Mouse (Mus musculus) hindbrain, embryonic 10.5 days (tissue): ENCODE results near the gene Wdr5b. TPM values are rescaled to one million over a fixed set of nuclear protein-coding genes. Genes with fewer than 3 reads are reported as not detected.
"Not testable (repeated sequence)": the region's sequence is repeated elsewhere in the genome, so short reads cannot be mapped to it uniquely, and the experiment has no call there.

Experiments
- DNase-seq: peaks from one replicate; pipeline ENCODE4 v3.0.0-alpha.2; 2017; ENCODE audit warnings: low spot score
- H3K27ac ChIP-seq: fragments of 300-500 bp; sonication (generic); 2 replicates; pipeline ENCODE4 v1.5.1; 2016; ENCODE audit warnings: mild to moderate bottlenecking, moderate library complexity
- H3K27me3 ChIP-seq: fragments of 300-500 bp; sonication (generic); 2 replicates; pipeline ENCODE4 v1.6.1; 2016; ENCODE audit warnings: mild to moderate bottlenecking; ENCODE audit not compliant: poor library complexity, insufficient read depth, severe bottlenecking
- H3K36me3 ChIP-seq: fragments of 300-500 bp; sonication (generic); 2 replicates; pipeline ENCODE4 v1.6.1; 2016; ENCODE audit warnings: mild to moderate bottlenecking, moderate library complexity
- H3K4me1 ChIP-seq: fragments of 300-500 bp; sonication (generic); replicated peaks from 2 replicates; pipeline ENCODE4 v1.6.1; 2016; ENCODE audit warnings: mild to moderate bottlenecking
- H3K4me3 ChIP-seq: fragments of 300-500 bp; sonication (generic); 2 replicates; pipeline ENCODE4 v1.5.1; 2016; ENCODE audit warnings: mild to moderate bottlenecking, moderate library complexity
- H3K9me3 ChIP-seq: fragments of 300-500 bp; sonication (generic); 2 replicates; pipeline ENCODE4 v1.6.1; 2016; ENCODE audit warnings: mild to moderate bottlenecking, moderate library complexity
- WGBS: fragments of 180-500 bp; shearing (Covaris S2); methylation state at CpG from one replicate; pipeline ENCODE4 v1.1.7; 2016; 5-methylcytosine and 5-hydroxymethylcytosine counted together
- polyA plus RNA-seq: library from polyadenylated mRNA; unstranded; fragments of >200 nt; fragmentation: Nextera tagmentation; extraction: Ambion mirVana; gene quantifications from 2 replicates; pipeline ENCODE4 v1.2.1, GENCODE M21; 2016

The Wdr5b gene
- 7.6 and 10.2 TPM in 2 replicates for polyA plus RNA-seq

GRCm38 (mm10) chr16:36040640-36041624 is at the start of gene Wdr5b:
TSS of gene Wdr5b (plus strand) at chr16:36041190.
- peaks cover 43% of the 10 kb centered on the region for H3K36me3 ChIP-seq
- no peaks in the 10 kb centered on the region for H3K27me3 ChIP-seq
- peak; percentile 90 for DNase-seq
- H3K27ac ChIP-seq: peak within 1 kb of the TSS; percentile 89
- peaks cover 21% of the 10 kb centered on the region for H3K4me1 ChIP-seq
- H3K9me3 ChIP-seq: no peaks in the 10 kb centered on the region
- 3% methylated on average over 39 of the region's 39 CpGs for WGBS
- H3K4me3 ChIP-seq: peak within 1 kb of the TSS; percentile 75

- no peaks in the 10 kb centered on the region for H3K9me3 ChIP-seq
Measured at GRCm38 (mm10) chr16:35992391-35992790, 48.6 kb upstream of the Wdr5b start.

GRCm38 (mm10) chr16:35993316-35993715 is 47.7 kb upstream of the Wdr5b start:
- Histone ChIP-seq H3K9me3 (no peaks in the 10 kb centered on the region), H3K4me3 (no peak overlapping the region), H3K27me3 (no peaks in the 10 kb centered on the region), H3K27ac (no peak overlapping the region), H3K36me3 (peaks cover 7% of the 10 kb centered on the region), H3K4me1 (no peaks in the 10 kb centered on the region)
- no peak for DNase-seq
- WGBS: 96% methylated on average over 3 of the region's 3 CpGs

More at GRCm38 (mm10) chr16:35992391-35992790, 48.6 kb upstream of the Wdr5b start:
- Histone ChIP-seq H3K4me1 (no peaks in the 10 kb centered on the region), H3K36me3 (peaks cover 7% of the 10 kb centered on the region), H3K4me3 (no peak overlapping the region), H3K27me3 (no peaks in the 10 kb centered on the region), H3K27ac (no peak overlapping the region)
- DNase-seq: no peak
- WGBS: 93% methylated on average over 1 of the region's 1 CpGs

GRCm38 (mm10) chr16:35998852-35999251 is 42.1 kb upstream of the Wdr5b start:
- not testable (repeated sequence) for DNase-seq, H3K27me3 ChIP-seq, H3K4me1 ChIP-seq, H3K9me3 ChIP-seq, H3K4me3 ChIP-seq, H3K27ac ChIP-seq
- WGBS: 95% methylated on average over 4 of the region's 4 CpGs
- peaks cover 33% of the 10 kb centered on the region for H3K36me3 ChIP-seq

GRCm38 (mm10) chr16:36008396-36008795 is 32.6 kb upstream of the Wdr5b start:
- H3K27ac ChIP-seq: no peak overlapping the region
- no peak overlapping the region for H3K4me3 ChIP-seq
- H3K27me3 ChIP-seq: no peaks in the 10 kb centered on the region
- H3K9me3 ChIP-seq: no peaks in the 10 kb centered on the region
- H3K4me1 ChIP-seq: no peaks in the 10 kb centered on the region
- H3K36me3 ChIP-seq: peaks cover 55% of the 10 kb centered on the region
- 91% methylated on average over 3 of the region's 3 CpGs for WGBS
- DNase-seq: no peak

GRCm38 (mm10) chr16:36016335-36016734 is 24.7 kb upstream of the Wdr5b start:
- Histone ChIP-seq H3K9me3 (no peaks in the 10 kb centered on the region), H3K4me3 (no peak overlapping the region), H3K27me3 (no peaks in the 10 kb centered on the region), H3K36me3 (peaks cover 61% of the 10 kb centered on the region), H3K27ac (no peak overlapping the region), H3K4me1 (no peaks in the 10 kb centered on the region)
- 94% methylated on average over 1 of the region's 1 CpGs for WGBS
- DNase-seq: no peak

GRCm38 (mm10) chr16:36028120-36028519 is 12.9 kb upstream of the Wdr5b start:
- not testable (repeated sequence) for H3K27ac ChIP-seq, H3K9me3 ChIP-seq, H3K27me3 ChIP-seq, DNase-seq, H3K4me3 ChIP-seq, H3K4me1 ChIP-seq
- H3K36me3 ChIP-seq: peaks cover 76% of the 10 kb centered on the region
- WGBS: 80% methylated on average over 2 of the region's 2 CpGs

- DNase-seq: no peak
- peak overlapping the region; percentile 89 for H3K27ac ChIP-seq
- peaks cover 21% of the 10 kb centered on the region for H3K4me1 ChIP-seq
- WGBS: 36% methylated on average over 11 of the region's 11 CpGs
- H3K9me3 ChIP-seq: no peaks in the 10 kb centered on the region
- H3K27me3 ChIP-seq: no peaks in the 10 kb centered on the region
- peak overlapping the region; percentile 75 for H3K4me3 ChIP-seq
- H3K36me3 ChIP-seq: peaks cover 46% of the 10 kb centered on the region
Measured at GRCm38 (mm10) chr16:36041625-36042020, 633 bp downstream of the Wdr5b start.

- WGBS: 87% methylated on average over 10 of the region's 10 CpGs
- Histone ChIP-seq H3K27ac (no peak overlapping the region), H3K27me3 (no peaks in the 10 kb centered on the region), H3K36me3 (peaks cover 55% of the 10 kb centered on the region), H3K4me3 (no peak overlapping the region), H3K9me3 (no peaks in the 10 kb centered on the region), H3K4me1 (peaks cover 21% of the 10 kb centered on the region)
- DNase-seq: no peak
Measured at GRCm38 (mm10) chr16:36043073-36043472, 2.1 kb downstream of the Wdr5b start.

- Histone ChIP-seq H3K4me1 (peaks cover 21% of the 10 kb centered on the region), H3K4me3 (no peak overlapping the region), H3K27me3 (no peaks in the 10 kb centered on the region), H3K9me3 (no peaks in the 10 kb centered on the region), H3K27ac (no peak overlapping the region), H3K36me3 (peaks cover 63% of the 10 kb centered on the region)
- DNase-seq: no peak
- 91% methylated on average over 4 of the region's 4 CpGs for WGBS
Measured at GRCm38 (mm10) chr16:36043964-36044363, 3.0 kb downstream of the Wdr5b start.

- H3K27me3 ChIP-seq: no peaks in the 10 kb centered on the region
- H3K36me3 ChIP-seq: peaks cover 99% of the 10 kb centered on the region
- DNase-seq: no peak
- no peak overlapping the region for H3K27ac ChIP-seq
- H3K4me3 ChIP-seq: no peak overlapping the region
- WGBS: 87% methylated on average over 4 of the region's 4 CpGs
- peaks cover 6% of the 10 kb centered on the region for H3K4me1 ChIP-seq
- H3K9me3 ChIP-seq: no peaks in the 10 kb centered on the region
Measured at GRCm38 (mm10) chr16:36047538-36047937, 6.5 kb downstream of the Wdr5b start.

- 88% methylated on average over 6 of the region's 6 CpGs for WGBS
- Histone ChIP-seq H3K9me3 (no peaks in the 10 kb centered on the region), H3K4me3 (no peak overlapping the region), H3K27me3 (no peaks in the 10 kb centered on the region), H3K4me1 (no peaks in the 10 kb centered on the region), H3K27ac (no peak overlapping the region), H3K36me3 (peaks cover 93% of the 10 kb centered on the region)
- no peak for DNase-seq
Measured at GRCm38 (mm10) chr16:36051491-36051890, 10.5 kb downstream of the Wdr5b start.

- Histone ChIP-seq H3K27me3 (no peaks in the 10 kb centered on the region), H3K27ac (no peak overlapping the region), H3K4me3 (no peak overlapping the region), H3K4me1 (peaks cover 3% of the 10 kb centered on the region; the same call in 1 of the 2 replicates), H3K36me3 (peaks cover 77% of the 10 kb centered on the region), H3K9me3 (no peaks in the 10 kb centered on the region)
- DNase-seq: no peak
- 90% methylated on average over 6 of the region's 6 CpGs for WGBS
Measured at GRCm38 (mm10) chr16:36053524-36054275, 12.7 kb downstream of the Wdr5b start.
